Mouse (Mus musculus) thymus, adult 2 months (tissue): ENCODE data around the gene Ace. TPM values are rescaled to one million over a fixed set of nuclear protein-coding genes. Genes with fewer than 3 reads are reported as not detected.

Experiments
- DNase-seq: peaks from one replicate; pipeline ENCODE4 v3.0.0; 2021
- H3K27ac ChIP-seq: fragments of 200-500 bp; 2 replicates; pipeline ENCODE4 v1.5.1; 2012; ENCODE audit warnings: low read length, control low read depth; ENCODE audit not compliant: control insufficient read depth, insufficient read depth
- H3K27me3 ChIP-seq: fragments of 200-500 bp; 2 replicates; pipeline ENCODE4 v1.6.1; 2012; ENCODE audit warnings: mild to moderate bottlenecking, low read length, moderate library complexity, mixed read lengths; ENCODE audit not compliant: control insufficient read depth, insufficient read depth
- H3K36me3 ChIP-seq: fragments of 200-500 bp; 2 replicates; pipeline ENCODE4 v1.6.1; 2012; ENCODE audit warnings: mild to moderate bottlenecking, low read length, moderate library complexity; ENCODE audit not compliant: control insufficient read depth, insufficient read depth
- H3K4me1 ChIP-seq: fragments of 200-500 bp; replicated peaks from 2 replicates; pipeline ENCODE4 v1.6.1; 2012; ENCODE audit warnings: low read length; ENCODE audit not compliant: control insufficient read depth, insufficient read depth
- H3K4me3 ChIP-seq: fragments of 200-500 bp; 2 replicates; pipeline ENCODE4 v1.5.1; 2012; ENCODE audit warnings: mild to moderate bottlenecking, low read length, control low read depth, moderate library complexity; ENCODE audit not compliant: control insufficient read depth, insufficient read depth
- CTCF ChIP-seq: fragments of 200-500 bp; IDR thresholded peaks from 2 replicates; pipeline ENCODE4 v1.5.1; 2012; ENCODE audit warnings: mild to moderate bottlenecking, control low read depth, low read length, moderate library complexity, borderline replicate concordance; ENCODE audit not compliant: control insufficient read depth, poor library complexity, insufficient read depth; ENCODE audit errors: extremely low read depth
- POLR2A ChIP-seq: fragments of 200-500 bp; IDR thresholded peaks from 2 replicates; pipeline ENCODE4 v1.6.1; 2012; ENCODE audit warnings: mild to moderate bottlenecking, low read length, control low read depth, moderate library complexity; ENCODE audit not compliant: control insufficient read depth, poor library complexity, insufficient read depth; ENCODE audit errors: extremely low read depth
- WGBS: fragments of 180-500 bp; shearing (Covaris S2); methylation state at CpG from one replicate; pipeline ENCODE4 v1.1.7; 2018; 5-methylcytosine and 5-hydroxymethylcytosine counted together
- polyA plus RNA-seq: library from polyadenylated mRNA; depleted of rRNA; stranded (reverse); fragments of >200 nt; gene quantifications from 2 replicates; pipeline ENCODE4 v1.2.3, GENCODE M21; 2012

Gene Ace
- polyA plus RNA-seq, 1 experiment = 10.2 TPM

DNA sequence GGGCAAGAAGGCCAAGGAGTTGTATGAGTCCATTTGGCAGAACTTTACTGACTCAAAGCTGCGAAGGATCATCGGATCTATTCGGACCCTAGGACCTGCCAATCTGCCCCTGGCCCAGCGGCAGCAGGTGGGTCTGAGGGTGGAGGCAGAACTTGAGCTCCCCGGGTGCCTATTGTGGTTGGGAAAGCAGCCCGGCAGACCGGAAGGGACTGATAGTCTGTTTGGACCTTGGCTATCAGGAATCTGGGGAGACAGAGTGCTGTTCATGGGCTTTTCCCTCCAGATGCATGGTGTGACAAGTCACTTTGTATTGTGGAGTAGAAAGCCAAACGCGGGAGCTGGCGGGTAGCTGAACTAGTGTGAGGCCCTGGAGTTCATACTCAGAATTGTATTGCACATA, 1.2 kb downstream of the Ace start:
- Histone ChIP-seq H3K27ac (no peak overlapping the region), H3K36me3 (no peaks in the 10 kb centered on the region), H3K4me3 (no peak overlapping the region), H3K4me1 (peaks cover 3% of the 10 kb centered on the region), H3K27me3 (peaks cover 6% of the 10 kb centered on the region; the same call in 1 of the 2 replicates)
- no peak for DNase-seq
- TF ChIP-seq CTCF (no peak), POLR2A (no peak)
- WGBS = 57% methylated on average over 10 of the region's 10 CpGs

- Histone ChIP-seq H3K27me3 (peaks cover 6% of the 10 kb centered on the region; the same call in 1 of the 2 replicates), H3K4me1 (peaks cover 3% of the 10 kb centered on the region), H3K27ac (no peak overlapping the region), H3K36me3 (no peaks in the 10 kb centered on the region), H3K4me3 (no peak overlapping the region)
- 32% methylated on average over 1 of the region's 1 CpGs for WGBS
- no peak for TF ChIP-seq CTCF
- no peak for TF ChIP-seq POLR2A
- peak; percentile 27 for DNase-seq
These were observed 1.8 kb downstream of the Ace start for GRCm38 (mm10) chr11:105969516-105969915.

DNA sequence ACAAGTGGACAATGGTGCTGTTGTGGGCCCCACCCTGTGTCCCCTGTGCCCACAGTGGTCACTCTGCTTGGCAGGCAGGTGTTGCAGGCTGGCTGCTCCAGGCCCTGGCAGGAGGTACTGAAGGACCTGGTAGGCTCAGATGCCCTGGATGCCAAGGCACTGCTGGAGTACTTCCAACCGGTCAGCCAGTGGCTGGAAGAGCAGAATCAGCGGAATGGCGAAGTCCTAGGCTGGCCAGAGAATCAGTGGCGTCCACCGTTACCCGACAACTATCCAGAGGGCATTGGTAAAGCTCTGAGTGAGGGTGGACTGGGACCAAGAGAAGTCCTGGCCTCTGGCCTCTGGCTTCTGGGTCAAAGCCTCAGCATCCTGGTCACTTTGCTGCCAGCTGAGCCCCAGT, 6.8 kb downstream of the Ace start:
- H3K4me3 ChIP-seq = no peak overlapping the region
- no peaks in the 10 kb centered on the region for H3K27me3 ChIP-seq
- no peak for DNase-seq
- 97% methylated on average over 6 of the region's 6 CpGs for WGBS
- H3K27ac ChIP-seq = no peak overlapping the region
- TF ChIP-seq POLR2A (no peak), CTCF (no peak)
- no peaks in the 10 kb centered on the region for H3K36me3 ChIP-seq
- no peaks in the 10 kb centered on the region for H3K4me1 ChIP-seq

GRCm38 (mm10) chr11:105975050-105975449, 7.3 kb downstream of the Ace start:
- DNase-seq = no peak
- H3K27ac ChIP-seq = no peak overlapping the region
- H3K27me3 ChIP-seq = no peaks in the 10 kb centered on the region
- 56% methylated on average over 3 of the region's 3 CpGs for WGBS
- H3K4me3 ChIP-seq = no peak overlapping the region
- no peak for TF ChIP-seq POLR2A
- TF ChIP-seq CTCF = no peak
- H3K36me3 ChIP-seq = no peaks in the 10 kb centered on the region
- H3K4me1 ChIP-seq = no peaks in the 10 kb centered on the region

DNA sequence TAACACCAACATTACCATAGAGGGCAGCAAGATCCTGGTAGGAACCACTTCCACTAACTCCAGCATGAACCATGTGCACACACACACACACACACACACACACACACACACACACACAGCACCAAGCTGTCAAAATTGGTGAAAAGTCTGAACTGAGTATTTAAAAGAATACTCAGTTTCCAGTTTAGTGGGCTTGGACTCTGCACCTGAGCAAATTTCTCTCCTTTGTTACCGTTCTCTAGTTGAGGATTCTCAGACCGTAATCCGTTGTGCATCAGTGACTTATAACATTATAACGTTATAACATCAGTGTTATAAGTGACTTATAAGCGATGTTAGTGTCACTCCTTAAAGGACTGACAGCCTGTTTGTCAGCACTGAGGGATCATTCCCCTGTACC, 7.9 kb downstream of the Ace start:
- DNase-seq = no peak
- H3K4me3 ChIP-seq = no peak overlapping the region
- TF ChIP-seq CTCF = no peak
- TF ChIP-seq POLR2A = no peak
- no peaks in the 10 kb centered on the region for H3K27me3 ChIP-seq
- no peaks in the 10 kb centered on the region for H3K4me1 ChIP-seq
- 88% methylated on average over 5 of the region's 5 CpGs for WGBS
- H3K27ac ChIP-seq = no peak overlapping the region
- no peaks in the 10 kb centered on the region for H3K36me3 ChIP-seq

- H3K36me3 ChIP-seq = no peaks in the 10 kb centered on the region
- H3K27me3 ChIP-seq = no peaks in the 10 kb centered on the region
- TF ChIP-seq CTCF (no peak), POLR2A (no peak)
- H3K27ac ChIP-seq = no peak overlapping the region
- no peaks in the 10 kb centered on the region for H3K4me1 ChIP-seq
- 66% methylated on average over 2 of the region's 2 CpGs for WGBS
- DNase-seq = no peak
- H3K4me3 ChIP-seq = no peak overlapping the region
These were observed 10.5 kb downstream of the Ace start for GRCm38 (mm10) chr11:105978232-105978631.

- Histone ChIP-seq H3K4me3 (no peak overlapping the region), H3K27me3 (no peaks in the 10 kb centered on the region), H3K27ac (no peak overlapping the region), H3K4me1 (no peaks in the 10 kb centered on the region), H3K36me3 (no peaks in the 10 kb centered on the region)
- TF ChIP-seq CTCF (no peak), POLR2A (no peak)
- DNase-seq = no peak
- 34% methylated on average over 5 of the region's 5 CpGs for WGBS
These were observed 10.9 kb downstream of the Ace start for GRCm38 (mm10) chr11:105978634-105979033.
